Mouse (Mus musculus): ENCODE results near the gene Frmpd3. TPM values are rescaled to one million over a fixed set of nuclear protein-coding genes. Genes with fewer than 3 reads are reported as not detected.
A peak's percentile ranks its signal among the peaks of the same experiment; 100 is the strongest.
"Not testable (repeated sequence)": the region's sequence is repeated elsewhere in the genome, so short reads cannot be mapped to it uniquely, and the experiment has no call there.

Frmpd3 gene
- 10 to 100 TPM; 28.4 to 32.1 TPM for total RNA-seq (2021)
- long read RNA-seq, partial matches to known transcripts: 0 of 1 reads
- long read RNA-seq, other reads (novel, unspliced or antisense): 1 of 1 reads

- DNase-seq (ENCODE audit: low spot score in 2 of 2): no peak
Measured at GRCm38 (mm10) chrX:140341656-140342392, at the start of gene Frmpd3. Gene Frmpd3, plus strand, starts transcription at chrX:140342263.

DNA sequence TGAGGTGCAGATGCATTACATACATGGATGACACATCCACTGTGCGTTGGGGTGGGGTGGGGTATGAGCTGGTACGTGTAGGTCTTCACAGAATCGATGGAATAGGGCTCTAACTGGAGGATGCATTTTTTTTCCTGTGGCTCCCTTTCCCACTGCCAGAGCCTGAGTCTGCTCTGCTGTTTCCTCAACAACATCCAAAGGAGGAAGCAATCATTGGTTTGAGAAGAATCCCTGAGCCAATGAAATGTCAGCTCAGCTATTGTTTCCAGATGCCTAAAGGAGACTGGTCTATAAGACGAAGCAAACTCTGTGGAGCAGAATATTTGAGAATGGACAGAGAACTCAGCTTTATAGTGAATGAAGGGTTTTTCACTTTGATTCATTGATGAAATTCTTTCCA lies 38.3 kb upstream of the Frmpd3 start:
- no peak for DNase-seq (ENCODE audit: low spot score in 2 of 2)

DNA sequence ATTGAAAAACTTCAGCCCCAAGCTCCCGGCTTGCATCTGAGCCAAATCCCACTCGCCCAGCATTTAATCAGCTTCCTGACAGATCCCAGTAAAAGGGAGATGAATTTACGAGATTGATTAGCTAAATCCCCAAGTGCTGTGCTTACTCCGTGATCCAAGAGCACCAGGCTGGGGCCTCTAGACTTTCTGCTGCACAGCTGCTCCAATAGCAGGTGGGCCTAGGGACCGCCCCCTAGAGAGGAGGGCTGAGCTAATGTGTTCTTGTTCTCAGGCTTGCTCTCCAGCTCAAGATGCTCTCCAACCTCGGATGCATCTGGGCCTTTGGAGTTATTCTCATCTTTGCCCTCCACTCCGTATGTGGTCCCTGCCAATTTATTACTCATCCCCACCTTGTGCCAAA lies 36.4 kb upstream of the Frmpd3 start:
- DNase-seq (ENCODE audit: low spot score in 2 of 2): peak in 1 of 2 experiments; percentile 34

GRCm38 (mm10) chrX:140317931-140318330 lies 24.1 kb upstream of the Frmpd3 start:
- DNase-seq (ENCODE audit: low spot score in 2 of 2): no peak

- no peak for DNase-seq (ENCODE audit: low spot score in 2 of 2)
Measured at GRCm38 (mm10) chrX:140319131-140319530, 22.9 kb upstream of the Frmpd3 start.

DNA sequence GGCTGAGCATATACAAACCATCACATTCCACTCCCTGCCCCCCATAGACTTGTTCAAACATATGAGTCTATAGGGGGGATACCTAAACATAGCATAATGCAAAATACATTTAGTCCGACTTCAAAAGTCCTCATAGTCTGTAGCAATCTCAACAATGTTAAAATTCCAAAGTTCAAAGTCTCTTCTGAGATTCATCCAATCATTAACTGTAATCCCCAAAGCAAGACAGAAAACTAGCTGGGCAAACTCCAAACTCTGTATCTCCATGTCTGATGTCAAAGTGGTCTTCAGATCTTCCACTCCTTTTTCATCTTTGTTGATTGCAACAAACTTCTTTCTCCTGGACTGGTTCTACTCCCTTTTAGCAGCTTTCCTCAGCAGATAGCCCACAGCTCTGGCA lies 21.4 kb upstream of the Frmpd3 start:
- DNase-seq (ENCODE audit: low spot score in 2 of 2): not testable (repeated sequence)

GRCm38 (mm10) chrX:140342393-140343163 lies 515 bp downstream of the Frmpd3 start:
- no peak for DNase-seq (ENCODE audit: low spot score in 2 of 2)

DNA sequence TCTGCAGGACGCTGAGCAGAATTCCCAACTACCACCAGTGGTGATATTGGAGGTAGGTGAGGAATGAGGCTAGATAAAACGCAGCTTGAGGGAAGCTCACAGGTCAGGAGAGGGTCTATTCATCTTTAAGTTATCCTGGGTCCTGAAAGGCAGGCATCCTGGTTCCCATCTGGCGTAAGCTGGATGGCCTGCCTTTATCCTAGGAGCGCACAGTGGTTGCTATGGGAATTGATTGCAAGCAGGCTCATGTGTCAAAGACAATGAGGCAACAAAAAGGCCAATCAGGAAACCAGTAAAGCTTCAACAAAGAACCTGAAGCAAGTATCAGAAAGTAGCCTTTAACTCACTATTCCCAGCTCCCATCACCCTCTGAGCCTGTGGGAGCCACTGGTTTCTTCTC lies 33.6 kb downstream of the Frmpd3 start:
- DNase-seq (ENCODE audit: low spot score in 2 of 2): no peak

- peak in 1 of 2 experiments; percentile 10 for DNase-seq (ENCODE audit: low spot score in 2 of 2)
Measured at GRCm38 (mm10) chrX:140399986-140400385, 57.9 kb downstream of the Frmpd3 start.

GRCm38 (mm10) chrX:140402904-140403303 lies 60.8 kb downstream of the Frmpd3 start:
- DNase-seq (ENCODE audit: low spot score in 2 of 2): no peak

GRCm38 (mm10) chrX:140406079-140406478 lies 64.0 kb downstream of the Frmpd3 start:
- no peak for DNase-seq (ENCODE audit: low spot score in 2 of 2)

DNA sequence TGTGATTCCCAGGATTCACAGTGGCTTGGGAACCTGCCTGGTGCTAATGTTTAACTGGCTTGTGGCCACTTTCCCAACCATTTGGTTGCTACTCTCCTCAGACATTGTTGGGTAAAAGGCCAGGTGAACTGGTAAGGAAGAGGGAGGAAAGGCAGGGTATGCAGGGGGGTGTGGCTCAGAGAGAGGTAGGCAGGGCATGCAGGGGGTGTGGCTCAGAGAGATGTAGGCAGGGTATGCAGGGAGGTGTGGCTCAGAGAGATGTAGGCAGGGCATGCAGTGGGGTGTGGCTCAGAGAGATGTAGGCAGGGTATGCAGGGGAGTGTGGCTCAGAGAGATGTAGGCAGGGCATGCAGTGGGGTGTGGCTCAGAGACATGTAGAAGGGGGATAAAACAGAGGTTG lies 64.4 kb downstream of the Frmpd3 start:
- no peak for DNase-seq (ENCODE audit: low spot score in 2 of 2)

DNA sequence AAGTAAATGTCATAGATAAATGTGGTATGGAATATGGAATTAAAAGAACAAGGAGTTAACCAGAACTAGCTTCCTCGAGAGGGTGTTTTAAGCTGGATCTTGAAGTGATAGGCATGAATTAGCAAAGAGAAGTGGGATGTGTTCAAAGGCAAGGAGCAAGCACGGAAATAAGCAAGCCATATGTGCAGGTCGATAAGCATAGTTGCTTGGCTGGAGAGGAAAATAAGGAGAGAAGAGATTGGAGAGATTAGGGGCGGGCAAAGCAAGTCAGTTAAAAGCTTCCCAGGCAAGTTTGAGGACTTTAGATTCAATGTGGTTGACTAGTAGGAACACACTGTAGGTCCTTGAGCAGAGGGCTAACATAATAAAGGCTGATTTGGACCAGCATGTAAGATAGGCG lies 65.5 kb downstream of the Frmpd3 start:
- DNase-seq (ENCODE audit: low spot score in 2 of 2): no peak

GRCm38 (mm10) chrX:140418467-140418866 lies 76.4 kb downstream of the Frmpd3 start:
- peak in 1 of 2 experiments; percentile 10 for DNase-seq (ENCODE audit: low spot score in 2 of 2)

DNA sequence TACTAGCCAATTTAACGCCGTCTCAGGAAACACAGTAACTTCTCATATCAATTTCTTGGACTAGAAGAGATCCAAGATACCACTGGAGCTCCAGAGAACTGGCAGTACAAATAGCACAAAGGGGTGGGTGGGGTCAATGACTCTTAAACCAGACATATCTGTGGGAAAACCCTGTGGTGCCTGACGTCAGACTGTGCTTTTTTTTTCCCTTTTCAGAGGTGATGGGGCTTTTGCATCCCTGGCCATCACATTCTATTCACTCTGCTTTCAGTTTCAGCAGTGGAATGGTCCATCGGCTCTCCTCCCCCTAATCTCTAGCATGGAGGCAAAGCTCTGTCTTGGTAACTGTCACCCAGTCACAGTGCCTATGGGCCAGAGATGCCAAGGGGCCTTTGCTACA lies 85.1 kb downstream of the Frmpd3 start:
- no peak for DNase-seq (ENCODE audit: low spot score in 2 of 2)

DNA sequence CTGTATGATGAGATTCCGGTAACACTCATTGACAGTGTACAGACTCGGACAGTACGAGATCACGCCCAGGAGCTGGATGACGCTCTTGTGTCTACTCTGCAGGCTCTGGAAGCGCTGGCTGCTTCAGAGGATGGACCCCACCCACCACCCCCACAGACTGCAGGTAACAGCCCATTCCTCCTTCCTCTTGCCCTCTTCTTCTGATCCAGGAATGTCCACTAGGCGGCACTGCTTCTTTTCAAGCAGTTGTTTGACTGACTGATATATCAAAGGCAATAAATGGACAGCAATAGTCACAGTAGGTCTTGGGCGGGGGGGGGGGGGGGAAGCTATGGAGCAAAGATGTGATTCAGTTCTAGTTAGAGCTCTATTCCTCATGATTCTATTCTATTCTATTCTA lies 86.2 kb downstream of the Frmpd3 start:
- DNase-seq (ENCODE audit: low spot score in 2 of 2): no peak

DNA sequence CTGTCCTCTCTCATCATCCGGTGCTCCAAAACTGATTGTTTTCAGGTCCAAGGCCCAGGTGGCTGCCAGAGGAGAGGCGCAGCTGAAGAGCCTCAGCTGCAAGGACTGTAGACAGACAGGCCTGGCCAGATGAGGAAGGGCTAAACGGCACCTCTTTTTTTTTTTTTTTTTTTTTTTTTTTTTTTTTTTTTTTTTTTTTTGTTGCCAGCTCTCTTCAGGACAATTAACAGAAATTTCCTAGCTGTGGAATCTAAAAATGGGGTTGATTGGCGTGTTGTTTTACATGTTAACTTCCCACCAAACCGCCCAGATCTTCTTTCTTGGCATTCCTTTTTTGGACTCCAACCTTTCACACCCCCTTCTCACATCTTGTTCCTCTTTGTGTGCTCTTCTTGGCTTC lies 87.9 kb downstream of the Frmpd3 start:
- no peak for DNase-seq (ENCODE audit: low spot score in 2 of 2)

GRCm38 (mm10) chrX:140430506-140430905 lies 88.4 kb downstream of the Frmpd3 start:
- no peak for DNase-seq (ENCODE audit: low spot score in 2 of 2)

DNA sequence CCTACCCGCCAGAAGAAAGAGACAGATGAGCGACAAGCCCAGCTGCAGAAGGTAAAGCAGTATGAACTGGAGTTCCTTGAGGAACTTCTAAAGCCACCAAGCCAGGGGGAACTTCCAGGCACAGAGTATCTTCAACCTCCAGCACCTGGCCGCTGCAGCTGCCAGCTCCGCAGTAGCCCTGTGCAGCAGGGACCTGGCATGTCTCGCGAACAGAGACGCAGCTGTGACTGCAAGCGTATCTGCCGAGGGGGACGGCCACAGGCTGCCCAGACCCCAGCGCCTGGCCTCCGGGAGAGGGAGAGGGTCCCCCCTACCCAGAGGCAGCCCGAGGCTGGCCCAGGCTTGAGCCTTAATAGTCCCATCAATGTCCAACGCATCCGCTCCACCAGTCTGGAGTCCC lies 89.9 kb downstream of the Frmpd3 start:
- DNase-seq (ENCODE audit: low spot score in 2 of 2): no peak

DNA sequence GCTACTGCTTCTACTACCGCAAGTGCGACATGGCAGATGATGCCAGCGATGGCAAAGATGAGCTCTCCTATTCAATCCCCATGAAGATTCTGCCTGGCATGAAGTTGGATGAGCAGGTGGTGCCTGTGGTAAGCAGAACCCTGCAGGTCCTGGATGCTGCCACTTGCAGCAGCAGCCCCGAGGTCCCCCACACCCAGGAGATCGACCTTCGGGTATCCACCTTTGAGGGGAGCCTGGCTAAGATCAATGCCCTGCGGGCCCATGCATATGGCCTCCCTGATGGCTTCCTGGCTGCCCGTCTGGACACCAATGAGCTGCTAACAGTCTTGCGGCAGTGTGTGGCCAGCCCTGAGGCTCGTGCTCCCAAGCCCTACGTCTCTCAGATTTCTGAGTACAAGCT lies 90.7 kb downstream of the Frmpd3 start:
- DNase-seq (ENCODE audit: low spot score in 2 of 2): no peak

- no peak for DNase-seq (ENCODE audit: low spot score in 2 of 2)
Measured at GRCm38 (mm10) chrX:140437906-140438305, 95.8 kb downstream of the Frmpd3 start.

GRCm38 (mm10) chrX:140445551-140445950 lies 103.5 kb downstream of the Frmpd3 start:
- DNase-seq (ENCODE audit: low spot score in 2 of 2): no peak
